Mouse (Mus musculus): ENCODE data around the gene Tlr7.

- TF ChIP-seq GATA1 (IDR thresholded peaks at IDR 0.05; ENCODE audit: borderline replicate concordance, low read length), result no peak
- TF ChIP-seq FLI1 (IDR thresholded peaks at IDR 0.05; ENCODE audit: low read length), result no peak
These were observed 66.8 kb downstream of the Tlr7 start for GRCm38 (mm10) chrX:167263530-167263929.

Measured in megakaryocyte, embryonic 14.5 days (primary cell).